Mouse (Mus musculus) lung, postnatal 0 days (tissue): Measurements from ENCODE around the gene Slc12a3. TPM values are rescaled to one million over a fixed set of nuclear protein-coding genes. Genes with fewer than 3 reads are reported as not detected.

Source experiments
- ATAC-seq: fragments of 200-750 bp; cut with Nextera tagmentation; 2 replicates; pipeline ENCODE4 v1.8.0; 2017; ENCODE audit warnings: moderate library complexity
- DNase-seq: peaks from one replicate; pipeline ENCODE4 v3.0.0-alpha.2; 2016; ENCODE audit warnings: low spot score
- H3K27ac ChIP-seq: fragments of 300-500 bp; sonication (generic); 2 replicates; pipeline ENCODE4 v1.5.1; 2014; ENCODE audit warnings: antibody characterized with exemption, mild to moderate bottlenecking, low read length, mixed read lengths
- H3K27me3 ChIP-seq: fragments of 300-500 bp; sonication (generic); replicated peaks from 2 replicates; pipeline ENCODE4 v1.6.1; 2014; ENCODE audit warnings: low read length, mixed read lengths; ENCODE audit not compliant: insufficient read depth
- H3K36me3 ChIP-seq: fragments of 300-500 bp; sonication (generic); 2 replicates; pipeline ENCODE4 v1.6.1; 2014; ENCODE audit warnings: low read length, mixed read lengths; ENCODE audit not compliant: insufficient read depth
- H3K4me1 ChIP-seq: fragments of 300-500 bp; sonication (generic); 2 replicates; pipeline ENCODE4 v1.6.1; 2014; ENCODE audit warnings: antibody characterized with exemption, low read depth, low read length, mixed read lengths; ENCODE audit not compliant: insufficient read depth
- H3K4me2 ChIP-seq: fragments of 300-500 bp; sonication (generic); replicated peaks from 2 replicates; pipeline ENCODE4 v1.6.1; 2014; ENCODE audit warnings: low read depth, mild to moderate bottlenecking, low read length, moderate library complexity, mixed read lengths
- H3K4me3 ChIP-seq: fragments of 300-500 bp; sonication (generic); 2 replicates; pipeline ENCODE4 v1.5.1; 2014; ENCODE audit warnings: low read depth, low read length
- H3K9ac ChIP-seq: fragments of 300-500 bp; sonication (generic); replicated peaks from 2 replicates; pipeline ENCODE4 v1.6.1; 2014; ENCODE audit warnings: low read depth, mild to moderate bottlenecking
- H3K9me3 ChIP-seq: fragments of 300-500 bp; sonication (generic); 2 replicates; pipeline ENCODE4 v1.6.1; 2016; ENCODE audit warnings: low read length, mixed read lengths
- CTCF ChIP-seq: IDR thresholded peaks from 2 replicates; pipeline ENCODE4 v1.5.1; 2016; ENCODE audit warnings: antibody characterized with exemption, mild to moderate bottlenecking
- EP300 ChIP-seq: IDR thresholded peaks from 2 replicates; pipeline ENCODE4 v1.6.1; 2016; ENCODE audit warnings: antibody characterized with exemption, mild to moderate bottlenecking, control low read depth
- WGBS: fragments of 180-500 bp; shearing (Covaris S2); extraction: QIAGEN DNeasy Blood & Tissue Kit; methylation state at CpG from one replicate; pipeline ENCODE4 v1.1.7; 2014; 5-methylcytosine and 5-hydroxymethylcytosine counted together
- polyA plus RNA-seq: library from polyadenylated mRNA; unstranded; fragments of >200 nt; fragmentation: Nextera tagmentation; extraction: Ambion mirVana; gene quantifications from 2 replicates; pipeline ENCODE4 v1.2.1, GENCODE M21; 2015

Gene Slc12a3
- polyA plus RNA-seq, 1 experiment from 2014 or later = 0.12 TPM

DNA sequence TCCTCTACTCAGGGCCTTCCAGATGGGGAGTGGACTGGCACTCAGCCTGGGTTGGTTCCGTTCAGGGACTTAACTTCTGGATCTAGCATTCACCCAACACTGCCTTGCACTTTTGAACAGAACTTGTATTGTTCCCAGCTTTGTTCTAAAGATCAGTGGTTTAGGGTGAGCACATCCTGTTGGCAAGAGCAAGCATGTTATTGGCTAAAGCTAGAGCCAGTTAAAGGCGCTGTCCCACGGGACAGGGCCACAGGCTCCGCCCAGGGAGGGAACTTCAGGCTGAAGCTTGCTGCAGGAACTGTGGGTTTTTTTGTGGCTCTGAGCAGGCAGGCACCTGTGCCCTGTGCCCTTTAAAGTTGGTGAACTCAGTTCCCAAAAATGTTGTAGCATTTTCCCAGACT, 34.3 kb downstream of the Slc12a3 start:
- peak overlapping the region; percentile 93 for H3K27ac ChIP-seq
- peaks cover 25% of the 10 kb centered on the region for H3K4me1 ChIP-seq
- TF ChIP-seq EP300 = peak; percentile 61
- no peak for TF ChIP-seq CTCF
- H3K36me3 ChIP-seq = no peaks in the 10 kb centered on the region
- H3K4me3 ChIP-seq = no peak overlapping the region
- no peaks in the 10 kb centered on the region for H3K9me3 ChIP-seq
- ATAC-seq (peak; percentile 86), DNase-seq (peak; percentile 93)
- peak overlapping the region; percentile 1; the same call in 1 of the 2 replicates for H3K4me2 ChIP-seq
- no peaks in the 10 kb centered on the region for H3K27me3 ChIP-seq
- no peak overlapping the region for H3K9ac ChIP-seq
- 24% methylated on average over 4 of the region's 4 CpGs for WGBS

DNA sequence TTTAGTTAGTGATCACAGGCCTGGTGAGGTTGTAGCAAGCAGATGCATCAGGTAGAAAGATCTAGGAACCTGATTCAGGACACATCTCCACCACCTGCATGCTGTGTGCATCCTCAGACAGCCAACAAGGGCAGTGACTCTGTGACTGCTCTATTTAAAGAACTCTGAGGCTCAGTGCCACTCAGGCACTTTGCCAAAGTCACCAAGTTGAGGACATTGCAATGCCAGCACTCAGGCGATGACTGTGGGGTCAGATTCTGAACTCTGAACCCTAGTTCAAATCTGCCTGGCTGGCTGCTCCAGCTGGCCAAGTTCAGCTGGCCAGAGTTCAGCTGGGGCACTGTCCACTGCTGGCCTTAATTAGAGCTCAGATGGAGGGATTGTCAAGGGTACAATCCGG, 34.9 kb downstream of the Slc12a3 start:
- 0 out of 2 replicates have a peak, but pooled peaks have one; percentile 16 for ATAC-seq
- Histone ChIP-seq H3K27ac (peak overlapping the region; percentile 93), H3K4me3 (no peak overlapping the region), H3K4me1 (peaks cover 21% of the 10 kb centered on the region), H3K4me2 (0 out of 2 replicates have a peak overlapping the region, but pooled peaks have one; percentile 1), H3K36me3 (no peaks in the 10 kb centered on the region), H3K9ac (no peak overlapping the region), H3K27me3 (no peaks in the 10 kb centered on the region), H3K9me3 (no peaks in the 10 kb centered on the region)
- WGBS = 31% methylated on average over 2 of the region's 2 CpGs
- TF ChIP-seq CTCF (no peak), EP300 (no peak; the same call in 1 of the 2 replicates)
- DNase-seq = peak; percentile 46

DNA sequence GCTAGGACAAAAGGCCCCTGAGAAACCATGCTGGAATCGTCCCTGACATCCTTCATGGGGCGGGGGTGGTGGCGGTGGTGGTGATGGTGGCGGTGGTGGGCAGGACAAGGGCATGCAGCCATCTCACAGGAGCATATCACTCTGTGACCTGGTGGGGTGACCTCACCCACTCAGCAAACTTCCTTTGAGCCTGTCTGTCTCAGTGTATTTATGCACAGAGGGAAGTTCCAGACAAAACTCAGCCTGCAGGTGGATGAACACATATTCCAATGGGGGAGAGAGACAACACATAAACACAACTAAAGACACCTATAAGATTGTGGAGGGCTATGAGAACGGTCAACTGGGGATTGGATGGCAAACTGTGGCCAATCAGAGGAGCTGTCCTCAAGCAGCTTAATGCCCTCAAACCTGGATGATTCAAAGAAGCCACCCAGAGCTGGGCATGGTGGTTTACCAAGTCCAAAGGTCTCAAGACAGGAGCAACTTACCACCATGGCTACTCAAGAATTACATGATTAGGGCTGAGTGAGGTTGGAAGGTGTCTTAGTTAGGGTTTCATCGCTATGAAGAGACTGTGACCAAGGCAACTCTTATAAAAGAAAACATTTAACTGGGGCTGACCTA, 35.8 kb downstream of the Slc12a3 start:
- no peaks in the 10 kb centered on the region for H3K36me3 ChIP-seq
- no peaks in the 10 kb centered on the region for H3K27me3 ChIP-seq
- H3K4me1 ChIP-seq = peaks cover 19% of the 10 kb centered on the region
- no peak overlapping the region for H3K4me2 ChIP-seq
- DNase-seq = no peak
- no peaks in the 10 kb centered on the region for H3K9me3 ChIP-seq
- H3K4me3 ChIP-seq = no peak overlapping the region
- H3K27ac ChIP-seq = no peak overlapping the region
- TF ChIP-seq CTCF (no peak), EP300 (no peak)
- no peak for ATAC-seq
- WGBS = 78% methylated on average over 6 of the region's 6 CpGs
- H3K9ac ChIP-seq = no peak overlapping the region

DNA sequence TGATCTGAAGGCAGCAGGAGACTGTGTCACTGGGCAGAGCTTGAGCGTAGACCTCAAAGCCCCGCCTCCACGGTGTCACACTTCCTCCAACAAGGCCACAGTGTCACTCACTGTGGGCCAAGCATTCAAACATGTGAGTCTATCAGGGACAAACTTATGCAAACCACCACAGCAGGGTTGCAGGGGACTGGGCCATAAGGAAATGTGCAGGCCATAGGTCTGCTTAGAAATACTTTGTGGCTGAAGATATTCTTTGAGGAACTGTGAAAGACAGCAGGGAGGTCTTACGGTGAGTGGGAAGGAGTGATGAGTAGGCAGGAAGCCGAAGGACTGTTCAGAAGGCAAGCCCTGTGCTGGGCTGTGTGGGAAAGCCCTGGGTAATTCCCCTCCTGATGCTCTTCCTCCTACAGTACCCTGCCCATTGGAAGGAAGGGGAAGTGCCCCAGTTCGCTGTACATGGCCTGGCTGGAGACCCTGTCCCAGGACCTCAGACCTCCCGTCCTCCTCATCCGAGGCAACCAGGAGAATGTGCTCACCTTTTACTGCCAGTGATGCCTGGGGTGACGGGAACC, 36.5 kb downstream of the Slc12a3 start:
- H3K4me2 ChIP-seq = no peak overlapping the region
- DNase-seq = no peak
- H3K4me1 ChIP-seq = peaks cover 19% of the 10 kb centered on the region
- no peaks in the 10 kb centered on the region for H3K36me3 ChIP-seq
- H3K9me3 ChIP-seq = no peaks in the 10 kb centered on the region
- no peaks in the 10 kb centered on the region for H3K27me3 ChIP-seq
- ATAC-seq = peak; percentile 5; the same call in 1 of the 2 replicates
- no peak overlapping the region for H3K27ac ChIP-seq
- 80% methylated on average over 9 of the region's 9 CpGs for WGBS
- no peak overlapping the region for H3K9ac ChIP-seq
- TF ChIP-seq CTCF = no peak
- no peak for TF ChIP-seq EP300
- no peak overlapping the region for H3K4me3 ChIP-seq

DNA sequence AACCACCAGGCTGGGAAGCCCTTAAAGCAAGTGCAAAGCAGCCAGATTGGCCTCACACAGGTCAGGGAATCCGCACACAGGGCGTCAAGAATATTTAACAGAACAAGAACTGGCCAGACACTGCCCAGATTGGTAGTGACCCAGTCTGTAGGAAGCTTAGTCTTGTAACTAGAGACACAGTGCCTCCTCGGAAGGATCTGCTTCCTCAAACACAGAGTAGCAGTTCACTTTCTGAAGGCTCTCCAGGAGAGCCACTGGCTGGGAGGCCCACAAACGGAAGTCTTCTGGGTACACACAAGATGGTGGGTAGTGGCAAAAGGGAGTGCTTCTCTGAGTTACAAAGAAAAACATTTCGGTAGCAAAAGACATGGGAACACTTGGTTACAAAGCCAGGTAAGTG, 41.8 kb downstream of the Slc12a3 start:
- WGBS = 79% methylated on average over 5 of the region's 5 CpGs
- no peak overlapping the region for H3K27ac ChIP-seq
- TF ChIP-seq EP300 (no peak), CTCF (no peak)
- H3K4me2 ChIP-seq = no peak overlapping the region
- no peak overlapping the region for H3K4me3 ChIP-seq
- ATAC-seq = no peak
- DNase-seq = no peak
- H3K9ac ChIP-seq = no peak overlapping the region
- H3K4me1 ChIP-seq = no peaks in the 10 kb centered on the region
- H3K9me3 ChIP-seq = no peaks in the 10 kb centered on the region
- no peaks in the 10 kb centered on the region for H3K36me3 ChIP-seq
- H3K27me3 ChIP-seq = no peaks in the 10 kb centered on the region

DNA sequence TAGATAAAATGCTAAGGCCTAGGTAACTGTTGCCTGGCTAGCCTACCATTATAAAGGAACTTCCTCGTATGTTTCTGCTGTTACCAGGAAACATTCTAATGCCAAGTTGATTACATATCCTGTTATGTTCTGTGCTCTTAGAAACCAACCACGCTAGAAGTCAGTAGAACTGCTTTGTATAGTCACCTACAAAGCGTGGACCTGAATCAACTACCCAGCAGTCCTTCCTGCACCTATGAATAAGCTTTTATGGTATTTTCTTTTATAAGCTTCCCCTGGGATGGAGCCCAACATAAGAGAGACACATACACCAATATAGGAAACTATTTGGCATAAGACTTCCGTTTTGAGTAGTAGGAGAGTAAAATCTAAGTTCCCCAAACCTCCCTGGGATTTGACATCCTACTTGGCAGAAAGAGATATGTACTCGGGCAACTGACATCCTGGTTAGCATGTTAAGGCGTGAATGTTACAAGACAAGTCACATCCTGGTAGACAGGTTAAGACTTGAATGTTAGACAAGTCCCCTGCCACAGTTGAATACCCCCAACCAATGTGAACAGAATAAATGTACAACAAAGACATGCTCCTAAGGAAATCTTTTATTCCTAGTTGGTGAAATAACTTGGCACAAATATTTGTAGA, 44.1 kb downstream of the Slc12a3 start:
- Histone ChIP-seq H3K4me1 (peaks cover 7% of the 10 kb centered on the region; the same call in 1 of the 2 replicates), H3K4me2 (no peak overlapping the region), H3K9ac (no peak overlapping the region), H3K27ac (no peak overlapping the region), H3K36me3 (no peaks in the 10 kb centered on the region), H3K4me3 (no peak overlapping the region), H3K27me3 (no peaks in the 10 kb centered on the region), H3K9me3 (no peaks in the 10 kb centered on the region)
- no peak for TF ChIP-seq CTCF
- TF ChIP-seq EP300 = no peak
- ATAC-seq (no peak), DNase-seq (no peak)
- 67% methylated on average over 6 of the region's 6 CpGs for WGBS
